Mouse (Mus musculus) frontal cortex, postnatal 14 days (tissue): ENCODE measurements around the gene Zfp61.
A peak's percentile ranks its signal among the peaks of the same experiment; 100 is the strongest.

ENCODE experiments used
- DNase-seq, 2 experiments: peaks; one replicate each; pipeline ENCODE4 v3.0.0; 2022; ENCODE audit warnings: low spot score in 2 of 2

The Zfp61 gene

DNA sequence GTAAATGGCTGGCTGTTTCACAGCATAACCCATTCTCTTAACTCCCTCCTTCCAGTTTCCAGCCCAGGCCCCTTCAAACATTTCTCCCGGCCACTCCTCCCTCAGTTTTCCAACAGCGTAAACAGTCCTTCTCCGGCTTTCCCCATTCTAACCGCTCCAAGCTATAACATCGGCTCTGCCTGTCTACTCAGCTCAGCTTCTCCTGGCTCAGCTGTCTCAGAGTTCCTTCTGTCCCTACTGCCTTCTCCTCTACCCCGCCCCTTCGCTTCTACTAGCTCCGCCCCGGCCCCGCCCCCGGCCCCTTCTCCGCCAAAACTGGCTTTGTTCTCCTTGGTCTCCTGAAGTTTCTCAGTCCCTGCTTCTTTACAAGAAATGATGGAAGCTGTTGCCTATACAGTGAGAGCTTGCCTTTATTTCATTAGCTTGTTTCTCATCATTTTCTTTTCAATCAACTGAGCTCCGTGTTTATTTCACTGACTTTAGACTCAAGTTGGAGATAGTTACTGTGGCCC is at the start of gene Zfp61:
Zfp61 (minus strand) TSS at position 462 of the 512 bp plus-strand sequence.
- DNase-seq: no peak

DNA sequence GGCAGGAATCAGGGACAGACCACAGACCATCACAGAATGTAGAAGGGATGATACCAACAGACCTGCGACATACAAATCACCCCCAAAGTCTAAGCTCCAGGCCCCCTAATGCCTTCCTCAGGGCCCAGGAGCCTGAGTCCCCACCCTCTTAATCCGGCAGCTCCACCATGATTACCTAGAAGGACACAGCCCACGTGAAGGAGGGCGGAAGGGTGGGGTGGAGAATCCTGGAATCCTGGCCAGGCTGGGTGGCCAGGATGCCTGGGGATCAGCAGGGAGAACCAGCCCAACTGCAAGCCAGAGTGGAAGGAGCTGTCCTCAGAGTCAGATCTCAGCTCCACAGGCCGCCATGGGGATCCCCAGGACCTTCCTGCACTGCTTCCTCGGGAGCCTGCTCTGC is 47.9 kb upstream of the Zfp61 start, which contains the start of gene Lypd5:
Lypd5 (plus strand) TSS at position 301 of the 400 bp plus-strand sequence.
- DNase-seq: no peak

DNA sequence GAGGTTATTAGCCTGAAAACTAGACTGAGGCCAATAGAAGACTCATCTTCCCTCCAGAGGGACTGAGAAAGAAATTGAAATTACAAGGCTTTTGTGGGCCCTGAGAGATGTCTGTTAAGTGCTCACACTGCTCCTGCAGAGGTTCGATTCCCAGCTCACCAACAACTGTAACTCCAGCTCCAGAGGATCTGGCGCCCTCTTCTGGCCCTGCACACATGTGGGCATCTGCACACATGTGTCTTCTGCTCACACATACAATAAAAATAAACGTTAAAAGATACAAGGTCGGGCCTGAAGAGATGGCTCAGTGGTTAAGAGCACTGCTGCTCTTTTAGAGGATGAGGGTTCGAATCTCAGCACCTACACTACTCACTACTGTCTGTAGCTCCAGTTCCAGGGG is 45.4 kb upstream of the Zfp61 start:
- no peak for DNase-seq

DNA sequence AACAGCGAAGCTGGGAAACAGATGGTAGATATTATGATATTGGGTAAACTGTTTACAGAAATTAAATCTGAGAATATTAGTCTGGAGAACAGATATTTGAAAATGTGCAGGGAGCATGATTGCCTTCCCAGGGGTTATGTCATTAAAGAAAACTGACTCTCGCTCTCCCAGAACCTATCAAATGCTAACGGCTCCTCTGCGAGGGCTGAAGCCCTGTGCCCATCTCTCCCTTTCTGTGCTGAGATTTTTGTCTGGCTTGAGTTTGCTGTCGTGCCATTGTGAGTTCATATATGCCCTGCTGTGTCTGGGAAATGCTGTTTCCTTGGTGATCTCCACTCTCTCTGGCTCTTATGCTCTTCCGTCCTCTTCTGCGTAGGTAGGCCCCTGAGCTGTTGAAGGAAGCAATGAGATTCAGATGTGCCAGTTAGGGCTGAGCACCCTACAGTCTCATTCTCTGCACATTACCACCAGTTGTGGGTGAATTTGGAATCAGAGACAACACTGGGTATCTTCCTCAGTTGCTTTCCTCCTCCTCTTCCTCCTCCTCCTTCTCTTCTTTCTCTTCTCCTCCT is 42.8 kb upstream of the Zfp61 start:
- no peak for DNase-seq

DNA sequence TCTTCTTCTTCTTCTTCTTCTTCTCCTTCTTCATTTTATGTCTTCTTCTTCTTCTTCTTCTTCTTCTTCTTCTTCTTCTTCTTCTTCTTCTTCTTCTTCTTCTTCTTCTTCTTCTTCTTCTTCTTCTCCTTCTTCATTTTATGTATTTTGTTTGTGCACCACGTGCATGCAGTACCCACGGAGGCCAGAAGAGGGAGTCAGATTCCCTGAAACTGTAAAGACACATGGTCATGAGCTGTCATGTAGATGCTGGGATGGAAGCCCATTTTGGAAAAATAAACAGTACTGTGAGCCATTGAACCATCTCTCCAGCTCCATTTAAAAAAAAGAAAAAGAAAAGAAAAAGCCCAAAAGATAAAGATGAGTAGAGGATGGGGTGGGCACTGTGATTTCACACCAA is 37.2 kb upstream of the Zfp61 start:
- DNase-seq: no peak

DNA sequence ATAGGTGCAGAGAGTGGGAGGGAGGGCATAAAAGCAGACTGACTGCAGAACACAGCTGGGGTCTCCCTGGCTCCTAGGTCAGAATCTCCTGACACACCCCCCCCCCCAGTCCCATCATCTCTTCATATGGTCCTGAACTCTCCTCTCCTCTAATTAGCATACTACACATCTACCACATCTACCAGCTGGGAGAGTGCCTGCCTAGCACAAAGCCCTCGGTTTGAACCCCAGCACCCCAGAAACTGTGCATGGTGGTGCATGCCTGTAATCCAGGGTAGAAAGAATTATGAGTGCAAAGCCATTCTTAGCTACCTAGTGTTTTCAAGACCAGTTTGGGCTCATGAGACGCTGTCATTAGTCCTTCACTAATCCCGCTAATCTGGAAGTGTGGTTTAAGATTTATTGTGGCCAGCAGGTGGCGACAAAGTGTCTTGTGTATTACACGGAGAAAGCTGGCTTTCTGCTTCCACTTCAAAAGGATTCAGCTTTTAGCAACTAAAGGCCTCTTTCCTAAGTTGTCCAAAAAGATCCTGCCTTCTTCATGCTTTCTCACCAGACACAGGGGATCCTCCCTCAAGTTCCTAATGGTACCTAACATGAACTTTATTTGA is 34.8 kb upstream of the Zfp61 start:
- DNase-seq: peak in 1 of 2 experiments; percentile 78

DNA sequence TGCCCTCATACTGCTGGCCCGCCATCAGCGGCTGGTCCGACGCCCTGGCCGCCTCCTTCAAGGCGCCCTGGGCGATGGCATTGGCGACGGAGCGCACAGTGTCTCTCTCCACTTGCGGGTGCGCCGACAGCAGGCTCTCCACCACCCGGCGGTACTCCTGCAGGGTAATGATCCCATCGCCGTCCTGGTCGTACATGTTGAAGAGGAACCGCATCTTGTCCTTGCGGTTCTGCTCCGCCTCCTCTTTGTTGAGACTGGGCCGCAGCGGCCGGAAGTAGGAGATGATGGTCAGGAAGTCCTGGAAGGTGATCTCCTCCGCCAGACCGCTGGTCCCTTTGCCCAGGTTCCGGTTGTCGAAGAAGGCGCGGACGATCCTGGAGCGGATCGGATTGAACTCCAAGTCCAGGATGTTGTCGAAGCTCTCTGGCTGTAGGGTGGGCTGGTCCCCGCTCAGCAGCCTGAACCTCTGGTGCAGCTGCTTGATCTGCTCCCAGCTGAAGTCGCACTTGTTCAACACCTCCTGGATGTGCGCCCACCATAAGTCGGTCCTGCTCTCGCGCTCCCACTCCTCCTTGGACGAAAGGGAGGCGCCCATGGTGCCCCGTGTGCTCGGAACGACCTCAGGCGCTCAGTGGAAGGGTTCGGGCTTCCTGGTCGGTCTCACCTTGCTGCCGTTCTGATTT is 32.4 kb upstream of the Zfp61 start, which contains the start of gene Tescl:
Tescl (minus strand) TSS at position 633 of the 683 bp plus-strand sequence.
- no peak for DNase-seq

DNA sequence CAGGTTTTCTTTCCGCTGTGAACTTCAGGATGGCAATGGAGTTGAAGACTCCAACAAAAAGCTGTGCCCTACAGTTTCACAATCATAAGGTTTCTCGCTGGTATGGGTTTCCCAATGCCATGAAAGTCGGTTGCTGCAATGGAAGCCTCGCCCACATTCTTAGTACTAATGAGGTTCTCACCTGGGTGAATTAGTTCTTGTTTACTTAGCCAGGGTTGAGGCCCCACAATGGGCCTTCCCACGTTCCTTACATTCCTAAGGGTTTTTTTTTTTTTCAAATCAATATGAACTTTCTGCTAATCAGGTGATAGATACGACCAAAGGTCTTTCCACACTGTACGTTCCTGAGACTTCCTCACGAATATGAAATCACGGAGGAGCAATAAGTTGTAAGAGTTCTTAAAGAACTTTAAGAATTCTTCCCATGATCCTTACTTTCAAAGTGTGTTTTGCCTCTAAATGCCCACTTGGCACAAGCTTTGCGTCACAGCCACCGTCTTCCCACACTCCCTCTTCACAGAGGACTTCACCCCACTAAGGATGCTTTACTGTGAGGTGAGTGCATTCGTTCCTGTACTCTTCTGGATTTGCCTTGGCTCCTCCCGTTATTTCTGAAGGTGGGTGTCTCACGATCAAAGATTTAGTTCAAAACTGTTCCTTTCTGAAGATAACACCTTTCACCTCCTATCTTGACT is 26.4 kb upstream of the Zfp61 start:
- DNase-seq: no peak

DNA sequence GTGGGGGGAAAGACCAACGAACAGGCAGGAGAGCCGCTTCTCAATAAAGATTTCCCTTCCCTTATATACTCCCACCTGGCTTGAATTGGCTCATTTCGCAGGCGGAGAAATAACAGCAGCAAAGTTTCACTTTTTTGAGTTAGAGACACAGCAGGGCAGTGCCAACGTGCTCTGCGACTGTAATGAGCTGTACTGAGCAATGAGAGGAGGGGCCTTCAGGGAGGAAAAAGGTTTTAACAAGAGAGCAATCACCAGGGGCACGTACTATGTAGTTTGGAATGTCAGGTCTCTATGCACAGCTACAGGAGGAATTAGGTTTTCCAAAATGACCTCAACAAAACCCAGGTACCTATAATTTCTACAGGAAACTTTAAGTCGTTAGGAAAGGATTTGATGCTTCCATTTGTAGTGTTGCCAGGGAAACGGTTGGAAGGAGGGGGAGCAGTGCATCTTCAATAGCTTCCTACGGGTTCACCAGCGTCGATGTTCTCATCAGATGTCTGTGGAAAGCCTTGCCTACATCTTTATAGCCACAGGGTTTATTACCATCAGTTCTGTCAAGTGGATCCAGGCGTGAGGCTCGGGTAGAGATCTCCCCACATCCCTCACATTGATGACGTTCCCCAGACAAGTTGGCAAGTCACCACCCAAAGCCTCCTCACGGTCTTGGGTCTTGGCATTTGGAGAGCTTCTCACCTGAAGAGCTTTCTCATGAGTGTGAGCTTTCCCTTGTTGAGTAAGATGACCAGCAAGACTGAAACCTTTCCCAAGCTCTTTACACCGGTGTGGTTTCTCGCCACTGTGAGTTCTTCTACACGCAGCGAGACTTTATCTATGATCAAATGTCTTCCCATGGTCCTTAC is 25.5 kb upstream of the Zfp61 start:
- no peak for DNase-seq

DNA sequence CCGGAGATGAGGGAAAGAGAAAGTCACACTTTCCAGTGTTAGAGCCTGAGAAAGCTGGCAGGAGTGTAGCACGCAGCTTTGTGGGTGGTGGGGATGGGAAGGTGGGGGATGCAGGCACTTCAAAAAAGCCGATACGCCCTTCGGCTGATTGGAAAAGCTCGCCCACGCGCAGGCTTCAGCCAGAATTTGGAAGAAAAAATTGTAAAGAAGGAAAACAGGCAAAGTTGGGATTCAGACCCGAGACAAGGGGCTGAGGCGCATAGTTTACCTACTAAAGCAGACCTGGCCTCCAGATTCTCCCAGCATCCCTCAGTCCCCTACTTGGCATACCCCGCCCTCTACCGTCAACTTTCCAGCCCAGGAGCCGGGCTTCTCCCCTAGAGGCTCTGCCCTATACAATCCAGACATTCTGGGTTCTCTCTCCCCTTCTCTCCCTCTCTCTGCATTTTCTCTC is 24.7 kb upstream of the Zfp61 start:
- DNase-seq: peak; percentile 44 to 52

DNA sequence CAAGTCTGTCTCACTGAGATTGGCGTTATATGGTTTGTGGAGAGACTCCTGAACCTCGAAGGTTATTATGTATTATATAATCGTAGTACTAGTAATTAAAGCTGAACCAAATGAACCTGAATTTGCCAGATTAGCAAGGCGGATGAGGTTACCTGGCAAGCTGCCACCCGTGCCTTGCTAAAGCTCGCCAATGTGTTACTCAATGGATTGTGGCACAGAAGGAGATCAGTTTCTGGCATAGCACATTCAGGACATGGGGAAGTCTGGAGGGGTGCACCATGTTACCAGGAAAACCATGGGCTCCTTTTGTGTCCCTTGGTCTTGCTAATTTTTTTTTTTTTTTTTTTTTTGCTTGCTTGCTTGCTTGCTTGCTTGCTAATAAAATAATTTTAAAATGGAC is 24.2 kb upstream of the Zfp61 start:
- DNase-seq: peak; percentile 26 to 34

DNA sequence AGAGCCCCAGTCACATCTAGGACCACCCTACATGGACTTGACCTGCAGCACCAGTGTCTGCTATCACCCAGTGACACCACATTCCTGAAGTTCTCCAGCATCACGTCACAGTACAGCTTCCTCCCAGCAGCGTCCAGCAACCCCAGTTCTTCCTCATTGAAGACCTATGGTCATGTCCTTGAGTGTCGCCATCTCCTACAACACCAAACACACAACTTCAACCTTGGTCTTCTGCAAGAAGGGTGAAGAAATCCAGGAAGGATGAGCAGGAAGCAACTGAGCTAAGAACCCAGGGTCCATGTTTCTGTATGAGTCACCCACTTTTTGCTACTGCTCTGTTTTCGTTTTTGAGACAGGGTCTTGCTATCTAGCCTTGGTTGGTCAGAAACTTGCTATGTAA is 21.6 kb upstream of the Zfp61 start:
- DNase-seq: no peak

DNA sequence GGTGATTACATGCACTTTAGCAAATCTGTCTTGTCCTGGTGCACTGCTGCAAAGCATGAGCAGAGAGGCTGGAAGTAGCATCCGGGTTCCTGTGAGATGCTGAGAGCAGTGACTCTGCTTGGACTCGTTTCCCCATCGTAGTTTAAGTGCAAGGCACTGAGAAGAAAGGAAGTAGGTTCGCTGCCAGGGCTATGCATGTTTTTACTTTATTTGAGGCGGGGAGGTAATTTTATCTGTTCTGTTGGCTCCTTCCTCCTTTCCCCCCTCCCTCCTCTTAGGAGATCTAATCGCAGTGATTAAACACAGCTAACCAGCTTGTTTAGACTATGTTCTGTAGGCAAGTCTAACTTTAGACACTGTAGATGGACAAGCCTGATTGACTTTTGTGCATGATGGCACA is 17.9 kb upstream of the Zfp61 start:
- DNase-seq: no peak

DNA sequence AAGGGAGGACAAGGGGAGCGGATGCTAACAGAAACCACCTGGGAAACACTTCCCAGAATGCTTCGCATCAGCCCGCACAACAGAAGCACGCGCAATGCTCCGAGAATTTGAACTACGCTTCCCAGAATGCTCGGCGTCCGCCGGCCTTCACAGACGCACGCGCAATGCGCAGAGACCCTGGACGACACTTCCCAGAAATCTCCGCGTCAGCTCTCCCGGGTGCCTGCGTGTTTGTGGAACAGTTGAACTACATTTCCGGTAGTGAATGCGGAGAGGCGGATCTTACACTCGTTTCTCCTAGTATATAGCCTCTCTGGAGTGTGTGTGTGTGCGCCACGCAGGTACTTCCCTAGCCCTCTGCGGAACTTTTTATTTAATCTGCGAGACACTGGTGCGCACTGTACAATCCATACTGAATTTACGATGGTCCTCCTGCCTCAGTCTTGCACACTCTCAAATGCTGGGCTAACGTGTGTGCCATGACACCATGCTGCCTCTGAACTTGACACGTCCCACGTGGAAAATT is 15.6 kb upstream of the Zfp61 start, which contains the start of gene Zfp94:
Zfp94 (minus strand) TSS at position 100 of the 526 bp plus-strand sequence.
- peak; percentile 93 for DNase-seq

DNA sequence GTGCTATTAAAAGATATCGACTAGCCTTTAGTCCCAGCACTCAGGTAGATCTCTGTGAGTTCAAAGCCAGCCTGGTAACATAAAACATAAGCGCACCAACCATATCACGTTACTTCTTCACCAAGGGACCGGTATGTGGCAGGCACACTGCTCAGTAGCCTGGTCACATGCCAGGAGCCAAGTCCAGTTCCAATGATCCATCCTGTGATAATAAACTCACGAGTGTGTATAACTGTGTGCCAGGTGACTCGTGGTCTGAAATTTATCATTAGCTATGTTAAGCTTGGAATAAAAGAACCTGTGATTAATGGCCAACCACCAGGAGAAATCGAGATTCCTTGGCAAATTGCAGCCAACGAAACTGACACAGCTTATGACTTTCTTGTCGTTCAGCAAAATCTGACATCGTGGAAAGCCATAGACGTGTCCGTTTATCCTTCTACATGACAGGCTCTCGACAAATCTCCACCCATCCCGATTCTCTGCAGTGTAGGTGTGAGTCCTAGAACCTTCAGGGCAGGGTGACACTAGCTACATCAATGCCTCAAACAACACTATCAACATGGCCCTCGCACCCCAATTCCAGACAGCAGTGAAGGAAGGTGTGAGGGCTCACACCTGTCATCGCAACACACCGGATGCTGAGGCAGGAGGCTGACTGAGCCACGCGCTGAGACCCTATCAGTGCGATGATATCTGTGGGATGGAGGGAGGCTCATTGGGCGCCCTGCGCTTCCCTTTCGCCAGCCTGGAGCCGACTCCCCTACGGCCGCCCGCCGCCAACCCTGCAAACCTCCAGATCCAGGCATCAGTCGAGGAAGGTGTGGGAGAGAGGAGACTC is 14.9 kb upstream of the Zfp61 start:
- DNase-seq: no peak

DNA sequence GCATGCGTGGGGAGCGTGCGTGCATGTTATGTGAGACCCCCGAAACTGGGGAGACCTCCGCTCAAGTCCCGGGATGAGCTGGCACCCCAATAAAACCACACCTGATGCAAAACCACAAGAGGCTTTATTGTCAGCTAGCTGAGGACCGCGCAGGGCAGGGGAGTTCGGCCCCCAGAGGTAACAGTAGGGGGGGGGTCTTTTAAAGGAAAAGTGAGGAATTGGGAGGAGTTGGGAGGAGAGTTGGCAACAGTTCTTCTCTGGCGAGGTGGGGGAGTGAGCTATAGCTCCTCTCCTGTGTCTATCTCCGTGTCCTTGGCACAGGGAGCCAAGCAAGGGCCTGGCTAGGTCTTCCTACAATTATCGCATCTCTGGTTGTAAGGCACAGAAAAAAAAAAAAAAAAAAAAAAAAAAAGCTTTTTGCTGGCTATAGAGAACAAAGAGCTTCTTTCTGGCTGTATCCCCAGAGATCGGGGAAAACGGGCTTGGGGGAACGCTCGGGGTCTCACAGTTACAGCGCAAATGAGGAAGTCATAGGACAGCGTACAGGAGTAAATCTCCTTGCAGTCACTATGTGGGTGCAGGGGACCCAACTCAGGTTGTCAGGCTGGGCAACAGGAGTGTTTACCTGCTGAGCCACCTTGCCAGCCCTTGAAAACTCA is 1.1 kb downstream of the Zfp61 start:
- DNase-seq: no peak

DNA sequence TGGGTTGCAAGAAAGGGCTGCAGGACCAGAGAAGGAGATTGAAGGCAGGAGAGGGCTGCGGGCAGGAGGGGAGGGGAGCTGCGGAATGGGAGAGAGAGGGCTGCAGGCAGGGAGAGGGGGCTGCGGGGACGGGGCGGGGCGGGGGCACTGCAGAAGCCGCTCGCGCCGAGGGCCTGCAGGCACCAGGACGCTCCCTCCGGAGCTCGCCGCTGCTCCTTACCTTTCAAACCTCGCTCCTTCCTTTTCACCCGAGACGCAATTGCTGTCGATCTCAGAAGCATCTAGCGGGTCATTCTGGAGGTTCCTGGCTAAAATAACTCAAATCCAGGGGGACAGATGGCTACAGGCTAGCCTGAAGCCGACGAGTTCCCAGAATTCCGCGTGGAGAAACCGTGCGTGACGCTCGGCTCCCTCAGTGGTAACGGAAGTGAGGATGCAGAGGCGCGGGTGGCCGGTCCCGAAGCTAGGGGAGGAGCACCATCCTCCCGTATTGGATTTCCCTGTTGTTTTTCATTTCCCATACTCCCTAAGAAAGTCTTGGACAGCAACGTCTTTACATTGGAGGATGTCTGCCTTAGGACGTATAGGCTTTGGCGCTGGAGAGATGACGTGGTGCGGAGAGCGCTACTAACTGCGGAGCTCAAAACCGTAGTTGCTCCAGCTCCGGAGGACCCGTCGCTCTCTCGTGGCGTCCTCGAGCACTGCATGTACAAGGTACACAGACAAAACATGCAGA is 1.9 kb downstream of the Zfp61 start:
- peak; percentile 84 to 87 for DNase-seq

DNA sequence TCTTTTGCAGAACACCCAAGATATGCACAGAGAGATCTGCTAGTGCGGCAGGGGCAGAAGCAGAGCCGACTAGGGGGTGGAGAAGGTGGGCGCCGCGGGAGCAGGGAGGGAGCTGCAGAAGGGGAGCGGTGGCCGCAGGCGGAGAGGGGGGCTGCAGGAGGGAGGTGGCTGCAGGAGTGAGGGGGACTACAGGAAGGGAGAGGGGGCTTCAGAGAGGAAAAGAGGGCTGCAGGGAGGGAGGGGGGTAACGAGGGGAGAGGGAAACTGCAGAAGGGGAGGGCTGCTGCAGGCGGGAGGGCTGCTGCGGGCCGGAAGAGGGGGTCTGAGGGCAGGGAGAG is 2.4 kb downstream of the Zfp61 start:
- no peak for DNase-seq
